ENCODE assay signal across 8 mouse cellular contexts in genomic region chr6:125493147-125493546, GRCm38 (mm10). TPM values are rescaled to one million over a fixed set of nuclear protein-coding genes. Genes with fewer than 3 reads are reported as not detected.
A peak's percentile ranks its signal among the peaks of the same experiment; 100 is the strongest.
DNase-seq lines count a peak whose midpoint lies in the region; ATAC-seq and TF ChIP-seq lines count a peak whose summit lies in the region.

No protein-coding gene starts in this region.

- no peak for TF ChIP-seq POLR2A in thymus, adult 2 months (IDR thresholded peaks at IDR 0.05; ENCODE audit: control insufficient read depth, extremely low read depth, insufficient read depth, low read length, poor library complexity)

- no peak overlapping the region for H3K9ac ChIP-seq in ES-E14 (ENCODE audit: insufficient read depth, low read depth, low read length, poor library complexity, severe bottlenecking)
- peak overlapping the region; percentile 82 for H3K9ac ChIP-seq in lung, embryonic 16.5 days (ENCODE audit: low read length)

- H3K36me3 ChIP-seq in ES-E14 (ENCODE audit: control insufficient read depth, insufficient read depth, low read length, poor library complexity, severe bottlenecking) = peaks cover 7% of the 10 kb centered on the region; the same call in 1 of the 2 replicates
- H3K36me3 ChIP-seq in hindbrain, embryonic 10.5 days = no peaks in the 10 kb centered on the region
- H3K36me3 ChIP-seq in lung, embryonic 16.5 days (ENCODE audit: control insufficient read depth, insufficient read depth, low read length) = no peaks in the 10 kb centered on the region
- H3K36me3 ChIP-seq in thymus, adult 2 months (ENCODE audit: control insufficient read depth, insufficient read depth, low read length) = no peaks in the 10 kb centered on the region

- in situ Hi-C loops in ES-E14 (cut with MboI; ENCODE audit: low sequenced_read_pairs in 2 of 2, unreplicated experiment in 2 of 2) = no loop called here

- H3K4me3 ChIP-seq in ES-E14 (ENCODE audit: insufficient read depth in 1 of 2, low read depth in 1 of 2, low read length in 2 of 2, poor library complexity in 1 of 2, severe bottlenecking in 1 of 2) = peak overlapping the region; percentile 77 to 87
- peak overlapping the region; percentile 66; the same call in 1 of the 2 replicates for H3K4me3 ChIP-seq in hindbrain, embryonic 10.5 days
- H3K4me3 ChIP-seq in lung, embryonic 16.5 days (ENCODE audit: low read length) = peak overlapping the region; percentile 65
- H3K4me3 ChIP-seq in thymus, adult 2 months (ENCODE audit: control insufficient read depth, insufficient read depth, low read length) = no peak overlapping the region

- DNase-seq in 3T3-L1 (ENCODE audit: low read depth, low spot score) (peak; percentile 56), ES-E14 (ENCODE audit: low read depth, low spot score) (no peak)
- no peak for DNase-seq in hindbrain, embryonic 10.5 days (ENCODE audit: low spot score)
- DNase-seq in left cerebral cortex, adult 18-20 months (ENCODE audit: low spot score in 2 of 2) = no peak
- no peak for DNase-seq in spleen, postnatal 4 days (ENCODE audit: low spot score in 2 of 2)
- DNase-seq in thymus, adult 2 months = no peak
- no peak for DNase-seq in cerebellum, postnatal 10 days

- H3K4me2 ChIP-seq in lung, embryonic 16.5 days (ENCODE audit: low read depth, low read length) = peak overlapping the region; percentile 75

- H3K27ac ChIP-seq in ES-E14 (ENCODE audit: insufficient read depth, low read depth, low read length, poor library complexity, severe bottlenecking) = no peak overlapping the region
- no peak overlapping the region for H3K27ac ChIP-seq in hindbrain, embryonic 10.5 days
- H3K27ac ChIP-seq in lung, embryonic 16.5 days (ENCODE audit: low read length) = peak overlapping the region; percentile 90; the same call in 1 of the 2 replicates
- no peak overlapping the region for H3K27ac ChIP-seq in thymus, adult 2 months (ENCODE audit: control insufficient read depth, insufficient read depth, low read length)

- no peak for TF ChIP-seq CTCF in thymus, adult 2 months (IDR thresholded peaks at IDR 0.05; ENCODE audit: borderline replicate concordance, control insufficient read depth, extremely low read depth, insufficient read depth, low read length, poor library complexity)

- WGBS in hindbrain, embryonic 10.5 days = 51% methylated on average over 5 of the region's 5 CpGs
- 46% methylated on average over 5 of the region's 5 CpGs for WGBS in lung, embryonic 16.5 days
- 91% methylated on average over 5 of the region's 5 CpGs for WGBS in thymus, adult 2 months

- H3K9me3 ChIP-seq in ES-E14 (ENCODE audit: control insufficient read depth, insufficient read depth, low read depth, low read length) = no peaks in the 10 kb centered on the region
- H3K9me3 ChIP-seq in hindbrain, embryonic 10.5 days = no peaks in the 10 kb centered on the region
- H3K9me3 ChIP-seq in lung, embryonic 16.5 days (ENCODE audit: control insufficient read depth, low read length) = no peaks in the 10 kb centered on the region

- peaks cover 50% of the 10 kb centered on the region for H3K27me3 ChIP-seq in hindbrain, embryonic 10.5 days (ENCODE audit: insufficient read depth, poor library complexity, severe bottlenecking)
- H3K27me3 ChIP-seq in lung, embryonic 16.5 days (ENCODE audit: control insufficient read depth, insufficient read depth, low read depth, low read length) = peaks cover 6% of the 10 kb centered on the region
- peaks cover 2% of the 10 kb centered on the region; the same call in 1 of the 2 replicates for H3K27me3 ChIP-seq in thymus, adult 2 months (ENCODE audit: control insufficient read depth, insufficient read depth, low read length)

- ATAC-seq in lung, embryonic 16.5 days (ENCODE audit: low read depth) = no peak

- peaks cover 11 to 27% of the 10 kb centered on the region in 2 experiments for H3K4me1 ChIP-seq in ES-E14 (ENCODE audit: control insufficient read depth in 2 of 2, insufficient read depth in 2 of 2, low read length in 2 of 2, poor library complexity in 1 of 2)
- H3K4me1 ChIP-seq in hindbrain, embryonic 10.5 days (replicated peaks) = peaks cover 27% of the 10 kb centered on the region
- H3K4me1 ChIP-seq in lung, embryonic 16.5 days (replicated peaks; ENCODE audit: control insufficient read depth, insufficient read depth, low read length) = peaks cover 3% of the 10 kb centered on the region; the same call in 1 of the 2 replicates
- peaks cover 11% of the 10 kb centered on the region for H3K4me1 ChIP-seq in thymus, adult 2 months (replicated peaks; ENCODE audit: control insufficient read depth, insufficient read depth, low read length)

TF ChIP-seq in ES-E14, 5 proteins besides CTCF, POLR2A, EP300 and RAD21:
- TF ChIP-seq ZNF384 (IDR thresholded peaks at IDR 0.05; ENCODE audit: low read depth, low read length) (no peak), HCFC1 (IDR thresholded peaks at IDR 0.05; ENCODE audit: borderline replicate concordance, insufficient read depth, low read length) (no peak), ZC3H11A (IDR thresholded peaks at IDR 0.05; ENCODE audit: borderline replicate concordance, low read depth, low read length) (no peak), MAFK (IDR thresholded peaks at IDR 0.05; ENCODE audit: insufficient read depth, low read depth, low read length) (no peak), CHD2 (IDR thresholded peaks at IDR 0.05; ENCODE audit: low read depth, low read length) (no peak)

RNA-seq across cellular contexts. Expression of gene Cd9, which starts 1.4 kb away (rescaled TPM):
- 228 and 374 TPM in 2 replicates for total RNA-seq in ES-E14 (2012; rRNA removed)
- polyA plus RNA-seq in hindbrain, embryonic 10.5 days (2016; fragmentation: Nextera tagmentation; extraction: Ambion mirVana) = 35.9 and 39.9 TPM in 2 replicates
- 356 and 405 TPM in 2 replicates for polyA plus RNA-seq in lung, embryonic 16.5 days (2015; fragmentation: Nextera tagmentation; extraction: Ambion mirVana)
- total RNA-seq in left cerebral cortex, adult 18-20 months (2021) = 10 to 100 TPM; 37.7 to 41.6 TPM
- 41.5 and 56.1 TPM in 2 replicates for polyA plus RNA-seq in thymus, adult 2 months (2012; rRNA removed)

RNA-seq across cellular contexts. Expression of gene Vwf, which starts 53.4 kb away (rescaled TPM):
- 3.0 and 6.8 TPM in 2 replicates for total RNA-seq in ES-E14 (2012; rRNA removed)
- polyA plus RNA-seq in hindbrain, embryonic 10.5 days (2016; fragmentation: Nextera tagmentation; extraction: Ambion mirVana) = 3.9 and 7.1 TPM in 2 replicates
- 21.6 and 22.2 TPM in 2 replicates for polyA plus RNA-seq in lung, embryonic 16.5 days (2015; fragmentation: Nextera tagmentation; extraction: Ambion mirVana)
- total RNA-seq in left cerebral cortex, adult 18-20 months (2021) = 10 to 100 TPM; 14.8 to 24.1 TPM
- 19.5 and 32.3 TPM in 2 replicates for polyA plus RNA-seq in thymus, adult 2 months (2012; rRNA removed)
